Mouse (Mus musculus) liver, embryonic 14.5 days (tissue): ENCODE measurements around the gene Dusp22. TPM values are rescaled to one million over a fixed set of nuclear protein-coding genes. Genes with fewer than 3 reads are reported as not detected.

ENCODE experiments used
- ATAC-seq: fragments of 200-750 bp; cut with Nextera tagmentation; 2 replicates; pipeline ENCODE4 v1.8.0; 2017; ENCODE audit warnings: moderate number of reproducible peaks, mild to moderate bottlenecking, moderate library complexity; ENCODE audit not compliant: insufficient read depth
- DNase-seq, 3 experiments: peaks; one replicate each; pipeline ENCODE4 v3.0.0-alpha.2; 2012 to 2013; ENCODE audit warnings: low read depth in 3 of 3, low spot score in 3 of 3
- H3K27ac ChIP-seq: fragments of 300-500 bp; sonication (generic); 2 replicates; pipeline ENCODE4 v1.5.1; 2014; ENCODE audit warnings: moderate library complexity, mild to moderate bottlenecking, control low read depth, inconsistent platforms
- H3K27me3 ChIP-seq: fragments of 300-500 bp; sonication (generic); 2 replicates; pipeline ENCODE4 v1.6.1; 2014; ENCODE audit warnings: mild to moderate bottlenecking, low read length, moderate library complexity; ENCODE audit not compliant: control insufficient read depth, insufficient read depth
- H3K36me3 ChIP-seq: fragments of 300-500 bp; sonication (generic); replicated peaks from 2 replicates; pipeline ENCODE4 v1.6.1; 2014; ENCODE audit warnings: low read depth; ENCODE audit not compliant: control insufficient read depth, insufficient read depth
- H3K4me1 ChIP-seq, 2 experiments: fragments of 200-500 bp in 1 of 2; fragments of 300-500 bp in 1 of 2; sonication (generic) in 1 of 2; replicated peaks; 2 replicates each; pipeline ENCODE4 v1.6.1; 2012 to 2014; ENCODE audit warnings: antibody characterized with exemption in 1 of 2, inconsistent platforms in 1 of 2, low read length in 1 of 2; ENCODE audit not compliant: control insufficient read depth in 2 of 2, insufficient read depth in 2 of 2
- H3K4me2 ChIP-seq: fragments of 300-500 bp; sonication (generic); 2 replicates; pipeline ENCODE4 v1.6.1; 2014; ENCODE audit warnings: low read depth, mild to moderate bottlenecking, control low read depth, moderate library complexity
- H3K4me3 ChIP-seq, 2 experiments: fragments of 200-500 bp in 1 of 2; fragments of 300-500 bp in 1 of 2; sonication (generic) in 1 of 2; 2 replicates each; pipeline ENCODE4 v1.5.1; 2012 to 2014; ENCODE audit warnings: low read depth in 2 of 2, low read length in 2 of 2, mild to moderate bottlenecking in 2 of 2, control low read depth in 1 of 2, inconsistent platforms in 1 of 2, moderate library complexity in 1 of 2; ENCODE audit not compliant: insufficient read depth in 1 of 2
- H3K9ac ChIP-seq: fragments of 300-500 bp; sonication (generic); replicated peaks from 2 replicates; pipeline ENCODE4 v1.6.1; 2014; ENCODE audit warnings: mild to moderate bottlenecking, control low read depth, moderate library complexity
- H3K9me3 ChIP-seq: fragments of 300-500 bp; sonication (generic); 2 replicates; pipeline ENCODE4 v1.6.1; 2016; ENCODE audit warnings: low read length, mixed read lengths; ENCODE audit not compliant: control insufficient read depth
- CTCF ChIP-seq: IDR thresholded peaks from 2 replicates; pipeline ENCODE4 v1.5.1; 2016; ENCODE audit warnings: antibody characterized with exemption, low read depth, control low read depth
- EP300 ChIP-seq: IDR thresholded peaks from 2 replicates; pipeline ENCODE4 v1.6.1; 2016; ENCODE audit warnings: antibody characterized with exemption, low read depth
- WGBS: fragments of 180-500 bp; shearing (Covaris S2); extraction: QIAGEN DNeasy Blood & Tissue Kit; methylation state at CpG from one replicate; pipeline ENCODE4 v1.1.7; 2014; ENCODE audit not compliant: insufficient replicate concordance; 5-methylcytosine and 5-hydroxymethylcytosine counted together
- polyA plus RNA-seq, 2 experiments: library from polyadenylated mRNA; depleted of rRNA in 1 of 2; stranded (reverse) in 1 of 2; unstranded in 1 of 2; fragments of >200 nt; fragmentation: Nextera tagmentation in 1 of 2; extraction: Ambion mirVana in 1 of 2; gene quantifications; 2 replicates each; pipeline versions ENCODE4 v1.2.1 to v1.2.3; 2012 to 2014

The Dusp22 gene
- polyA plus RNA-seq, 2 experiments: 3.8 to 6.1 TPM

DNA sequence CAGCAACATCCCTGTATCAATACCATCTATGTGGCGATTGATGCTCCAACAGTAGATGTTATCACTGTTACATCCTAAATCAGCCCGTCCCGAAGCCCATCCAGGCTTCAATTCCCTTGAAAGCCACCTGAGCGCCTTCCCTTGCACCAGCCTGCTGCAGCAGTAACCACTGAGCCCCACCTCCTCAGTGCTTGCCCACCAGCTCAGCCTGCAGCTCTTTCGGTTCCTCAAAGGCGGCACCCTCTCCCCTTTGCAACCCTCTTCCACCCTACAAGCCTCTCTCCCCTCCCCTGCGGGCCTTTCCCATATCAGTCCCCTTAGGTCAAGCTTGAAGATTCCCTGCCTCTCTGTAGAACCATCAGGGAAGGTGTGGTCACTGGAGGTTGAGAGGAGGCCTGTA lies 68.4 kb downstream of the Dusp22 start:
- TF ChIP-seq CTCF (no peak), EP300 (no peak)
- H3K27me3 ChIP-seq: no peaks in the 10 kb centered on the region
- no peaks in the 10 kb centered on the region for H3K36me3 ChIP-seq
- WGBS: 62% methylated on average over 7 of the region's 7 CpGs
- no peak overlapping the region for H3K4me3 ChIP-seq
- H3K9ac ChIP-seq: no peak overlapping the region
- no peaks in the 10 kb centered on the region for H3K9me3 ChIP-seq
- DNase-seq: no peak
- no peaks in the 10 kb centered on the region for H3K4me1 ChIP-seq
- ATAC-seq: no peak
- H3K27ac ChIP-seq: no peak overlapping the region
- H3K4me2 ChIP-seq: no peak overlapping the region

DNA sequence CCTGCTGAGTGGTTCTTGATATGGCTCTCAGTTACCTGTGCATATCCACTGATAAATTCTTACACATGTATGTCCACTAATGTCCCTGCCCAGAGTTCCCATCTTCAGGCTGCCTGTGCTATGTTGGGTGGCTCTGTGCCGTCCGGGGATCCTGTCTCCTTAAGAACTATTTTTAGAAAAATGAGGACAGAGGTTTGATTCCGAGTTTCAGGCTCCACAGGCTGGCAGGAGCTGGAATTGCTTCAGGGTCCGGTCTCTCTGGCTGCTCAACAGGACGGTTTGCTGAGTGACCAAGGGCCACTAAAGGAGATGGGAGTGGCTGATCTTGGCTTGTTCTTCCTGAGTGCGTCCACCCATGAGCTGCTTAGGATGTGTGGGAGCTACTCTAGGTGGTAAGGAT lies 69.4 kb downstream of the Dusp22 start:
- TF ChIP-seq CTCF: no peak
- no peaks in the 10 kb centered on the region for H3K4me1 ChIP-seq
- H3K27me3 ChIP-seq: no peaks in the 10 kb centered on the region
- 51% methylated on average over 6 of the region's 6 CpGs for WGBS
- H3K4me3 ChIP-seq: no peak overlapping the region
- no peaks in the 10 kb centered on the region for H3K9me3 ChIP-seq
- no peak overlapping the region for H3K27ac ChIP-seq
- DNase-seq (no peak), ATAC-seq (no peak)
- no peaks in the 10 kb centered on the region for H3K36me3 ChIP-seq
- no peak overlapping the region for H3K9ac ChIP-seq
- no peak overlapping the region for H3K4me2 ChIP-seq

DNA sequence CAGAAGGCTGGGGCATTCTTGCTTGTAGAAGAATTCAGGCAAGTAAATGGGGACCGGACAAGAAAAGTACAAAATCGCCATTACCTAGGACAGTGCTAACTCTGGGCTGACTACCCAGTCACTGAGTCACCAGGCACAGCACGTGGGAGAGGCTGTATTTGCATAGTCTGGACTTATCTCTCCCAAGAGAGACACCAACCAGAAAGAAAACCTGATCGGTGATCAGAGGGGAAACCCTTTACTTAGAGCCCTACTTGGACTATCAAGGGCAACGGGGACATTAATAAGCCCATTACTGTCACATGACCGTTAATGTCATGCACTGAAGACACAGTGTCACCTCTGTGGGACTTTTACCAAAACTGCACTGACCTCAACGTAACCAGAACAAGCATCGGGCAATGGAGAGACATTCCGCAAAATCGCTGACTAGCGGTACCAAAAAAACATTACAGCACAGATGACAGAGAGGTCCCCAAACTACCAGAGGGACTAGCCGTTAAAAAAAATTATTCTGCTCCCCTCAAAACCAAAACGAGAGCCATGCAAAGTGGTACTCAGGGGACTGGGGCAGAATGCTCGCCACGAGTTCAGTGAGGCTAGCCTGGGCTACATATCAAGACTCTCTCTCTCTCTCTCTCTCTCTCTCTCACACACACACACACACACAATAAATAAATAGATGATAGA lies 70.5 kb downstream of the Dusp22 start:
- WGBS: 63% methylated on average over 15 of the region's 15 CpGs
- no peak overlapping the region for H3K4me2 ChIP-seq
- H3K9me3 ChIP-seq: no peaks in the 10 kb centered on the region
- H3K4me1 ChIP-seq: no peaks in the 10 kb centered on the region
- H3K4me3 ChIP-seq: no peak overlapping the region
- TF ChIP-seq CTCF: no peak
- H3K27ac ChIP-seq: no peak overlapping the region
- ATAC-seq (no peak), DNase-seq (no peak)
- no peaks in the 10 kb centered on the region for H3K36me3 ChIP-seq
- H3K9ac ChIP-seq: no peak overlapping the region
- H3K27me3 ChIP-seq: no peaks in the 10 kb centered on the region

DNA sequence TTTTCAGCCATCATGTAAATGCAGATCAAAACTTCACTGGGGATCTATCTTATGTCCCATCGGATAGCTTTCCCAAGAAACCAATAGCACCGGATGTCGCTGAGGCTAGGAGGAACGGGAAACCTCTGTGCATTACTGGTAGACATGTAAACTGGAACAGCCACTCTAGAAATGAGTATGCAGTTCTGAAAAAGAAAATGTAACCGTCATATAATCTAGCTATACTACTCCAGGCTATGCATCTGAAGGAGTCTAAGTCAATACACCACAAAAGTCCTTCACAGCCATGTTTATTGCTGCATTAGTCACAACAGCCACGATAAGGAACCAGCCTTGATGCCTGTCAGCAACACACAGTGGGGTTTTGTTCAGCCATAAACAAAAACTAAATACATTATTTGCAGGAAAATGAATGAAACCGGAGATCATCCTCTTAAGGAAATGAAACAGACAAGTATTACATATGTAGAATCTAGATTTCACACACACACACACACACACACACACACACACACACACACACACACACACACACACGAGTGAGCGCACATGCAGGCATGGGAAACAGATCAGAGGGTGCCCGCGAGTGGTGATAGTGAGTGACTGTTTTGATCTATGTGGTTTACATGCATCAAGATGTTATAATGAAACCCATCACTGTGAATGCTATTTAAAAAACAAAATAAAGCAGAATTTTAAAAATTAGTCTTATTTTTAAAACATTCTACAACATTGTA lies 73.1 kb downstream of the Dusp22 start:
- no peaks in the 10 kb centered on the region for H3K36me3 ChIP-seq
- H3K9ac ChIP-seq: no peak overlapping the region
- TF ChIP-seq EP300 (no peak), CTCF (no peak)
- H3K27me3 ChIP-seq: no peaks in the 10 kb centered on the region
- DNase-seq (no peak), ATAC-seq (no peak)
- H3K9me3 ChIP-seq: no peaks in the 10 kb centered on the region
- 67% methylated on average over 11 of the region's 11 CpGs for WGBS
- H3K27ac ChIP-seq: no peak overlapping the region
- no peak overlapping the region for H3K4me2 ChIP-seq
- H3K4me1 ChIP-seq: no peaks in the 10 kb centered on the region
- no peak overlapping the region for H3K4me3 ChIP-seq

DNA sequence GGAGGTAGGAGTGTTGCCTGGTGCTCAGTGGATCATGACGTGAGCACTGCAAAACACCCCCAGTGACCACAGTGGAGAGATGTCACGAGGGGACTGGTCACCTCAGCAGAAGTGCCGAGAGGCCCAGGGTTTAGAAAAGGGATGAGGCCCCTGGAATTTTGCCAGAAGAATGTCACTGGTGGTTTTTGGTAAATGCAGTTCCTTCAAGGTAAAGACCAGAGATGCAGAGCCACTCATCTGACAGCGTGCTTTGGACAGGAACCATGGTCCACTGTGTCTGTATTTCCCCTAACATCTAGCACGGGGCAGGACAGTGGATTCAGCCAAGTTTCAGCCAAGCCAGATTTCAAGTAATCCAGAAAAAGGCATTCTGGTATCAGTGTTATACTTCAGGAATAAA lies 76.9 kb downstream of the Dusp22 start:
- Histone ChIP-seq H3K4me3 (no peak overlapping the region), H3K9me3 (no peaks in the 10 kb centered on the region), H3K4me2 (no peak overlapping the region), H3K36me3 (no peaks in the 10 kb centered on the region), H3K9ac (no peak overlapping the region), H3K27ac (no peak overlapping the region), H3K27me3 (no peaks in the 10 kb centered on the region), H3K4me1 (no peaks in the 10 kb centered on the region)
- no peak for ATAC-seq
- TF ChIP-seq EP300 (no peak), CTCF (no peak)
- DNase-seq: no peak
- 61% methylated on average over 5 of the region's 5 CpGs for WGBS
